Mouse (Mus musculus) left cerebral cortex, postnatal 25 days (tissue): ENCODE measurements at regions not wholly inside any gene's neighbourhood (a gene's known extent, or its start where the extent isn't known, plus 50 kb on each side); places are given as distances from the start of the nearest gene placed in this dataset.

Experiments used
- DNase-seq, 2 experiments: peaks; one replicate each; pipeline ENCODE4 v3.0.0; 2022; ENCODE audit warnings: low spot score in 2 of 2, mixed read lengths in 1 of 2
- intact Hi-C: fragments of 180-260 bp; cut with DNase I; formaldehyde crosslinking; loops from one replicate; pipeline ENCODE4 v1.15.1; 2025

DNA sequence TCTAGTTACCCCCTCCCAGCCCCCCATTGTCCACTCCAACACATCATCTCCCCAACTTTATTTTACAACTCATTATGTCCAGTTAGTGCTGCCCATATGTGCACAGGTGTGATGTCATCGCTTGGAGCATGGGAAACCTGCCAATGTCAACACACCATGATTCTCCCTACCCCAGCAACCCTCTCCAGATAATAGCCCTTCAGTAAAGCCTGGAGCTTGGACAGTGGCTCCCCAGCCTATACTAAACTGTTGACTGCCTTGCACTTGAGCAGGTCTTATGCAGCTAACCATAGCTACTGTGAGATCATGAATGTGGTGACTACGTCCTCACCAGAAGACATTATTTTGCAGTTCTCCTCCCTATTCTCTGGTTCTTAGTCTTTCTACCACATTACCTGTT lies 570.5 kb upstream of the Adamts9 start:
- no peak for DNase-seq
- intact Hi-C loops = no loop called here

- intact Hi-C loops = no loop called here
- DNase-seq = no peak
Measured at GRCm38 (mm10) chr6:93509857-93510256, 566.6 kb upstream of the Adamts9 start.

GRCm38 (mm10) chr6:93497824-93498223 lies 554.5 kb upstream of the Adamts9 start:
- no peak for DNase-seq
- intact Hi-C loops = no loop called here

DNA sequence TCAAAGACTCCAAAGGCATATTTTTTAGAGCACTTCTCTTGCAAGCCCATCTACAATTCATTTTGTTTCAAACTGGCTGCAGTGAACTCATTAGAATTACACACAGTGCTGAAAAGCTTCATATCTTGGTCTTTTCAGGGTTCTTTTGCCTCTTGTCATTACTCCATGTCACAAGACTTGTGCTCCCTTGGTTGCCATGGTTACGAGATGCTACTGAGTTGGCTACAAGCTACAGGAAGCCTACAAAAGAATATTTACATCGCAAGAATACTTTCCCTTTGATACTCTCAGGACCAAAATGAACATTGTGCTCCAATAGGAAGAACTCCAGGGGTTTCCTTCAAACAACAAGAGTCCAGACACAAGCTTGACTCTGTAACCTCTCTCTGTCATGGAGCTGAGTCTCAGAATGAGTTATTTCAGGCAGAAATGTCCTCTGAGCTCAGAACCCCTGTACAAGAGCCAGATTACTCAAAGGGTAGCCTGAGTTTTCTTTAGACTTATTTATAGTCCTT lies 545.2 kb upstream of the Adamts9 start:
- peak; percentile 16 to 31 for DNase-seq
- intact Hi-C loops = no loop called here

DNA sequence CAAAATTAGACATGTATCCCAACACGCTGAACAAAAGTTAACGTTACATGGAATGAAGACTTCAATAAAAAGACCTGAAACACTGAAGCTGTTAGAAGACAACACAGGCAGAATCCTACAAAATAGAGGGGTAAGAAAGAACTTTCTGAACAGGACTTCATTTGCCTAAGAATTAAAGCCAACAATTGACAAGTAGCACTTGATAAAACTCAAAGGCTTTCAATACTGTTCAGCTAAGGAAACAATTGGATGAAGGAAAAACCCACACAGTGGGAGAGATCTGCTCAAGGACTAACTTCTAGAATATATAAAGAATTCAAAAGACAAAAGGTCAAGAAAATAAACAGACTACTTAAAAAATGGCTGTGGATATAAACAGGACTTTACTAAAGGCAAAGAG lies 535.2 kb upstream of the Adamts9 start:
- no peak for DNase-seq

DNA sequence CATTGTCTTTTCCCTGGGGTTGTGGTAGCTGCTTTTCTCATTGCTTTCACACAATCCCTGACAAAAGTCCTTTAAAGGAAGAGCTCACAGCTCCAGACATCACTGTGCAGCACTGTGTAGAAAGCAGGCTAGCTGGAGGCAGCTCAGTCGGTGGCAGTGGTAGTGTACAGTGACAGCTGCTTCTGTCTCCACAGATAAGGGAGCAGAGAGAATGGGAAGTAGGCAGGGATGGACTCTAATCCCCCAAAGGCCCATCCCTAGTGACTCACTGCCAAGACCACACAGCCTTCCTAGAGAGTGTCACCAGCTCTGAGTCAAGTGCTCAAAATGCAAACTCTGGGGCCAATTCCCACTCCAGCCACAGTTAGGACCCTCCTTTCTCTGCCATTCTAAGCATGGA lies 531.7 kb upstream of the Adamts9 start:
- no peak for DNase-seq
- intact Hi-C loops = no loop called here

More for the DNA sequence above, 535.2 kb upstream of the Adamts9 start:
- intact Hi-C loops = no loop called here

DNA sequence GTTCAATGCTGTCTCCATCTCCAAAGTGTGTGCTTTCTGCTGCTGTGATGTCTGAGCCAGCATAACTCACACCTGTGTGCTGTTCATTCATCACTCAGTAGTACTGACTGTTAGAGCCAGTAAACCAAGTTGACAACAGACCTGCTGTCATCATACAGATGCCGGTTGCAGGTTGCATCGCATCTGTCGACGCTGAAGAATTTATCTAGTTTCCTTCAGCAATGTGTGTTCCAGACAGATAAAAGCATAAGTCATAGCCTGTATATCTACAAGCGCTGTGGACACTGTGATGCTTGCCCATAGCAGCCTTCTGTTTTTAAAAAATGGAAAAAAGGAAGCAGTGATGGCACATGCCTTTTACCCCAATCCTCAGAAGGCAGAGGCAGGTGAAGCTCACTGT lies 524.6 kb upstream of the Adamts9 start:
- DNase-seq = no peak
- intact Hi-C loops = no loop called here

- DNase-seq = peak in 1 of 2 experiments; percentile 5
- intact Hi-C loops = no loop called here
Measured at GRCm38 (mm10) chr6:93462861-93463260, 519.6 kb upstream of the Adamts9 start.

GRCm38 (mm10) chr6:93461374-93461773 lies 518.1 kb upstream of the Adamts9 start:
- intact Hi-C loops = no loop called here
- no peak for DNase-seq

DNA sequence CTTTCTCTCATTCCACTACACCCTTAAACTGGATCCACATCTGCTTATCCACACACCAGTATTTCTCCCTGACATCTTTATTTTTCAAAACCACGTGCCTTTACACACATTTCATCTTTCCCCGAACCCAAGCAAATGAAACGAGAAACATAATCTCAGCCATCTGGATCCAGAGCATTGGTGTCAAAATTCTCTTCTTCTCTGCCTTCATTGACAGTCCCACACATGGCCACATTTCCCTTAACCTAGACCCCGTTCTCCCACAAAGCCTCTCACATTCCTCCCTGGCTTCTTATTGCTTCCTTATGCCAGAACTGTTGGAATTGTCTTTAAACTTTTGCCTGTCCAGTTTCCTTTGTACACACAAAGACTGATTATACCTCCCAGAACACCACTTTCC lies 514.3 kb upstream of the Adamts9 start:
- intact Hi-C loops = no loop called here
- no peak for DNase-seq

GRCm38 (mm10) chr6:93456383-93457033 lies 513.2 kb upstream of the Adamts9 start:
- peak; percentile 4 to 43 for DNase-seq
- intact Hi-C loops = no loop called here

DNA sequence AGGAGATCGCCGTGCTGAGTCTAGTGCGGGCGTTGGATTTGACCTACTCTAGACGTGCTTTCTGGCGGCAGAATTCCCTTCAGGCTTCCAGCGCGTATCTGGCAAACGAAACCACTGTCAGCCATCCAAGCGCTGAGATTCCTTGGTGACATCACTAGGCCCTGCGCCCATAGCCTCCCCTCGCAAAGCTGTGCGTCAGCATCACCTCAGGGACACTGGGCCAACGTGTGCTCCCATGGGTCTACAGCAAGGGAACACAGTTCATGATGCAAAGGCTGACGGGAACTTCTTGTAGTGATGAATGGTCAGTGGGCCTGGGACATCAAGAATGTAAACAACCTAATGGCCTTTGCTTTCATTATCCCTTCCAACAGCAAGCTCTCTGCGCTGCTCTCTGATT lies 502.3 kb upstream of the Adamts9 start:
- intact Hi-C loops = loop anchor here (2.0 to 5.0 kb wide), 2 partner anchors 503 to 659 kb away; partner anchors contain the start of gene Adamts9
- DNase-seq = no peak

DNA sequence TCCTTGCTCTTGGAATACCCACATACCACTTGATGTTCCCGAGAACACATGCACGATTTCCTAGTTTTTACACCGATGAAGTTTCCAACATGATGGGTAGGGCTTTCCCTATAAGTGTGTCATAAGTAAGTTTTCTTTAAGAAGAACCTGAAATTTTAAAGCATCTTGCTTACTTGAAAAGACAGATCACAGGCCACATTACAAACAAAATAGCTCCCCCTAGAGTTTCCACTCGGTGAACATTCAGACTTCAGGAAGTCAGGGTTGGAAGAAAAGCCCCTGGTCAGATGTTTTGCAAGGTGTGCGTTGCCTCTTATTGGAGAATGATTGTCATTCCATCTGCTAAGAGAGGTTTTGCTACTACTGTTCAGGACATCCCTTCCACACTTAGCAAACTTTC lies 501.8 kb upstream of the Adamts9 start:
- intact Hi-C loops = loop anchor here (2.0 to 5.0 kb wide), 2 partner anchors 503 to 658 kb away; partner anchors contain the start of gene Adamts9
- peak; percentile 16 to 58 for DNase-seq

DNA sequence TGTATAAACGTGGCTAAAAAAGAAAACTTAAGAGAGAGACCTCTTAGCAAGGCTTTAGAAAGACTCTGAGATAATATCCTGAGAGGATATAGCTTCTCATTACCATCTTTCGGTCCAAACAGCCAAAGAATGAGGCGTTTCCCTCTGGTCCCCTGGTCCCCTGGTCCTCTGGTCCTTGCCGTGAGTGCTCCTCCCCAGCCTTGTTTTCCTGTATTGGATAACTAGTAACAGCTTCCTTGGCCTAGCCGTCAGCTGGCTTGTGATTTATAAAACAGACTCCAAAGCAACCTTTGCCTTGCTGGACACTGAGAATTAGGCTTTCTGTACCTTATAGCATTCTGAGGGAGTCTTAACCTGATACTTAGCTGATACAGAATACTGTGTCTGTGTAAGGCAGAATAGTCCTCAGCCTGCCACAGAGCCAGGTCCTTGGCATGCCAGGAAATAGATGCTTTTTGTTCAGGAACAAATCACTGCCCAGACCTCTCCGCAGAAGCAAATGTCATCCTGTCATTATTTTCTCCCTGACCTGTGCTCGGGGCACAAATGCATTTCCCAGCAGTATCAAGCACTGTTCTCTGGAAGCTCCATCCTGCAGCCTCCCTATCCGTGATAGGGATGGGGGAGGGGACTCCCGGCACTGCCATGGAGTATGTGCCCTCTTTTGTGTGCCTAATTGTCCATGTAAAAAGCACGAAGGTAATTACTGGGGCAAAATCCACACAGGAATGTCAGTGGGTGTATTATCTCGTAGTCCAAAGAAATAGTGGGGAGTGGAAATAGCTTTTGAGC lies 500.7 kb upstream of the Adamts9 start:
- intact Hi-C loops = loop anchor here (2.0 kb wide), 1 partner anchor 657 kb away; no protein-coding TSS in a partner anchor
- no peak for DNase-seq

GRCm38 (mm10) chr6:93433446-93433845 lies 490.2 kb upstream of the Adamts9 start:
- intact Hi-C loops = no loop called here
- DNase-seq = no peak

- DNase-seq = peak; percentile 5 to 33
- intact Hi-C loops = no loop called here
Measured at GRCm38 (mm10) chr6:93426141-93426540, 482.8 kb upstream of the Adamts9 start.

- intact Hi-C loops = no loop called here
Measured at GRCm38 (mm10) chr6:93422906-93423305, 479.6 kb upstream of the Adamts9 start.

GRCm38 (mm10) chr6:93422253-93422652 lies 479.0 kb upstream of the Adamts9 start:
- intact Hi-C loops = no loop called here
- no peak for DNase-seq

More at GRCm38 (mm10) chr6:93422906-93423305, 479.6 kb upstream of the Adamts9 start:
- no peak for DNase-seq

- intact Hi-C loops = no loop called here
- DNase-seq = no peak
Measured at GRCm38 (mm10) chr6:93417625-93418024, 474.3 kb upstream of the Adamts9 start.

DNA sequence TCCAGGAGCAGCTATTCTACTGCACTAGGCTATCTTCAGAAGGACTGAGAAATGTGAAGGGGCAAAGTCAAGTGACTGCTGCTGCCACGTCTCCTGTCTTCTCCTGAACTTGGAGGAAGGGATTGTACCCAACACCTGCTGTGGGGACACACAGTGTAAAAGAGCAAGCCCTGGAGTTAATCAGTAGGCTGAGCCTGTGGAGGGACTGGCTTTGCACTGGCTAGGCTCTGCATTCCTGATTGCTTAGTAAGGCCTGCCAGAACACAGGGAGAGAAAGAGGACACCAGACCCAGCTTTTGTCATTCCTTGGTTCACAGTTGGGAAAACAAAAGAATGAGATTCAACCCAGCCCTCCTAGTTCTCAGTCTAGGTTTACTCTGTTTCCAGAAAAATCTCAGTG lies 472.7 kb upstream of the Adamts9 start:
- intact Hi-C loops = no loop called here
- no peak for DNase-seq

DNA sequence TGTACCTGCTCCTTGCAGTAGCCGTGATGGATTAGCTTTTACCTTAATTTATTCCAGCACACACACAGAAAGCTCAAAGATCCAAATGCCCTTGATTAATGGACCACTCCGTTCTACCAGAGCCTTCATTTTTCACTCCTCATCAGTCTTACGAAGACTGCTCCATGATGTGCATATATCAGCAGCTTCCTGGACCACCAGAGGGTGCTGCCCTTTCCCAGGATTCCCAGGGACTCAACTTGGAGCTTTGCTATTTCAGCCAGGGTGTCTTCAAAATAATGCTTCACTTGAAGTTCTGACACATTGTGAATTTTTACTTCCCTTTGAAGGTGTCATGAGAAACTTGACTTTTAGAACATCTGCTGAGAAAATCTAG lies 467.8 kb upstream of the Adamts9 start:
- intact Hi-C loops = no loop called here

More for the DNA sequence above, 467.8 kb upstream of the Adamts9 start:
- no peak for DNase-seq
